Mouse (Mus musculus) WW6 (cell line): Measurements from ENCODE around the gene Mtrex.

ENCODE experiments used
- DNase-seq: peaks from one replicate; pipeline ENCODE4 v3.0.0-alpha.2; 2013; ENCODE audit warnings: low read depth, low spot score

Gene Mtrex

GRCm38 (mm10) chr13:112927287-112928001, at the start of gene Mtrex, which contains the start of gene Dhx29:
Gene Mtrex (minus strand): TSS chr13:112927398.
Gene Dhx29 (plus strand): TSS chr13:112927454.
- peak; percentile 89 for DNase-seq

DNA sequence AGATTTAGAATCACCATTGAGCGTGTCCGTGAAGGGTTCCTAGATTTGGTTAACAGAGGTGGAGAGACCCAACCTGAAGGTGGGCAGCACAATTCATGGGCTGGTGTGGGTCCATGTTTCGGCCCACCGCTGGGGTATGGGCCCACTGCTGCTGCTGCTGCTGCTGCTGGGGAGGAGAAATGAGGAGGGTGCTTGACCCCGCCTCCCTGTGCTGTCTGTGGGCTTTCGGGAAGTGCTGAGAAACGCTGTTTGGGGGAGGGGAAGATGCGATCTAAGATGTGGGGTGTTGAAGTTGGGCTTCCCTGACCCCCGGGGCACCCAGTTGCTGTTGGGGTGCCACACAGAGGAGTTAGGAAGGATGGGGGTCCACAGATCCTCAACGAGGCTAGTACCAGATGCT, 49.5 kb upstream of the Mtrex start:
- DNase-seq: no peak

- DNase-seq: no peak
These were observed 40.1 kb upstream of the Mtrex start for GRCm38 (mm10) chr13:112967267-112967666.

- no peak for DNase-seq
These were observed 37.2 kb upstream of the Mtrex start for GRCm38 (mm10) chr13:112964421-112964820.

GRCm38 (mm10) chr13:112963081-112963480, 35.9 kb upstream of the Mtrex start:
- no peak for DNase-seq

- no peak for DNase-seq
These were observed 26.9 kb upstream of the Mtrex start for GRCm38 (mm10) chr13:112954067-112954466.

DNA sequence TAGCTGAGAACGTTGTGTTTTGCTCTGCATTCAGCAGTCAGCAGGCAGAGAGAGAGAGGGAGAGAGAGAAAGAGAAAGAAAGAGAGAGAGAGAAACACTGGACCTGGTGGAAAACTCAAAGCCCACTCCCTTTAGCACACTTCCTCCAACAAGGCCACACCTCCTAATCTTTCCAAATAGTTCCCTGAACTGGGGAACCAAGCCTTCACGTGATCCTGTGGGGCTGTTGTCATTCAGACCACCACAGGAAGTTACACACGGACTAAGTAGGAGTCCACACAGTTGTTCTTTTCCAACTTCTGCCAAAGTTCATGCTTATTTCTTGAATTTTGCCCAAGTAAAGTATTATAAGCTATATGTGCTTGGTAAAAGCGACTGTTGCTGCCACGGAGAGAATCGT, 18.7 kb upstream of the Mtrex start:
- no peak for DNase-seq

- no peak for DNase-seq
These were observed 18.1 kb upstream of the Mtrex start for GRCm38 (mm10) chr13:112945312-112945711.

- DNase-seq: no peak
These were observed 14.7 kb upstream of the Mtrex start for GRCm38 (mm10) chr13:112941879-112942330.

DNA sequence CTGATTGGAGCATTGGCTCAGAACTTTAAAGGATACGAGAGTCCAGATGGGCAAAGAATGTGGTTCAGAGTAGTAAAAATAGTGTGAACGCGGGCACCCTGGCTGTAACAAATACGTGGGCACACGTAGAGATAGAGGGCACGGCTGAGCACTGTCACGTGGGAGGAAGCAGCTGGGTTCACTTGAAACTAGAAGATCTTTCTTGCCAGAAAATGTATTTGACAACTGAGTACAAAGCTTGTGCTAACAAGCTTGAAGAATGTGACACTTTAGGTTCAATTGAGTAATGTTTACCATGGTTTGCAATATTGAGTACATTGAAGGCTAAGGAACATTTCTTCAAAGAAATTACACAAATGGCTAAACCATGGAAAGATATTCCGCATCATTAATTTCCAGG, 10.9 kb upstream of the Mtrex start:
- no peak for DNase-seq

GRCm38 (mm10) chr13:112928038-112928668, 955 bp upstream of the Mtrex start:
- DNase-seq: no peak

- peak; percentile 9 for DNase-seq
These were observed 402 bp downstream of the Mtrex start for GRCm38 (mm10) chr13:112926796-112927195.

DNA sequence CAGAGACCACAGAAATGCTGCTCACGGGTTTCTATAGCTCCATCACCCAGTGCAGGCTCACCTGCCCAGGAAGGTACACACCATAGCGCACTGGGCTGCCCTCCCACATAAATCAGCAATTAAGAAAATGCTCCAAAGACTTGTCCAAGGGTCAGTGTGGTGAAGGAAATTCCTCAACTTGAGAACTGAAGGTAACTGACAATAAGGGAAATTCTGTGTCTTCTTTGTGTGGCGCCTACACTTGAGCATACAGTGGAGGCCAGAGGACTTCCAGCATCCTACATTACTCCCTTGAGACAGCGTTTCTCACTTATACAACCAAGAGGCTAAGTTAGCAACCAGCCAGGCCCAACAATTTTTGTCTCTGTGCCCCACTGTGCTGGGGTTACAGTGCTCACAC, 1.2 kb downstream of the Mtrex start:
- no peak for DNase-seq

GRCm38 (mm10) chr13:112925266-112925665, 1.9 kb downstream of the Mtrex start:
- DNase-seq: no peak

DNA sequence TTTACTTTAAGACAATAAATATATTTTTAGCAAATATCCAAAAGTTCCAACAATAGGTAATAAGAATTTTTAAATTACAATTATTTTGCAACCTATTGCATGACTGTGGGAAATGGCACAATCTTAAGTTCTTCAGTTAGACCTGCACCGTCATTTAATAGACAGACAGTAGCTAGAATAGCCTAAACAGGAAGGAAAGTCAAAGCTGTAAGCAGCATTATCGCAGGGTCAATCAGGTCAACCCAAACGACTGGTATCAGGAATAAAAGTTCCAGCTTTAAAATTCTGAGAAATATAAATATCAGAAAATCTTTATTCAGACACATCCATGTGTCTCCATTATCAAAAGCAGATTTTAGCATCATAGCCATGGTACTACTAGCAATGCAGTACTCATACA, 6.3 kb downstream of the Mtrex start:
- no peak for DNase-seq

DNA sequence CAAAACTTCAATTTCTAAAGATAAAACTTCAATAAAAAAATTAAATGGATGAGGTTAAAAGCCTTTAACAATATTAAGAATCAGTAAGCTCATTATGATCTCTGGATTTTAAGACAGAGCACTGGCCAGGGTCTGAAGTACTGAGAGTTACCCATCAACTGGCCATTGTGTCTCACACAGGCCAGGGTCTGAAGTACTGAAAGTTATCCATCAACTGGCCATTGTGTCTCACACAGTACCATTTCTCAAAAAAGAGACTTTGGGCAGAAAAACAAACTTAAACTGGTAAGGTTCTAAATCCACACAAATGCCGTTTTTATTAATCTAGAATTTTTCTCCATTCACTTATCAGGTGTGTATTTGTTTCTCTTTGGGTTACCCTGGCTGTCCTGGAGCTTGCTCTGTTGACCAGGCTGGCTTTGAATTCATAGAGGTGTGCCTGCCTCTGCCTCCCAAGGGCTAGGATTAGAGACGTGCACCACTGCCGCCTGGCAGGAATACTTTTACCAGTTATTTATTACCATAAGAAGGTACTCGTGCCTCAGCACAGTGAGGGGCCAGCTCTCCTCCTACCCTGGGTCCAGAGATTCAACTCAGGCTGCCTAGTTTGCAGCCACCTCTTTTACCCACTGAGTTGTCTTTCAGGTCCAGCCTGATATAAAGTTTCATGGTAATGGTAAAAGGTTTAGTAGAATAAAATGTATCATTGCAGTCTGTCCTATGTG, 7.9 kb downstream of the Mtrex start:
- no peak for DNase-seq

- no peak for DNase-seq
These were observed 16.8 kb downstream of the Mtrex start for GRCm38 (mm10) chr13:112910434-112910833.

DNA sequence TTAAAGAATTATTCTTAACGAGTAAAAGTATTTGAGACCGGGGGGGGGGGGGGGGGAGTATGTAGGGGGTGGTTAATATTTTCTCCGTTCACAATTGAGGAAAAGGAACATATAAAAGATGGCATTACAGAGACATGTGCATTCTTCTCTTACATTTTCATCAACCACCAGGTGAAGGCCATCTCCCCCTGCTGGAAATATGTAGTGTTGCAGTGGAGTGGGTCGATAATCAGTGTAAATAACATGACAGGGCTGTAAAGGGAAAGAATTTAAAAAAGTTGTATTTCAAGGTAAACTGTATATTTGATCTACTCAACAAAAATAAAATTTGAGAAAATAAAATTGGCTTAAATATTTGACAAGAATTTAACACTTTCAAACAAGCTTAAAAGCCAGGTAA, 17.5 kb downstream of the Mtrex start:
- DNase-seq: no peak

DNA sequence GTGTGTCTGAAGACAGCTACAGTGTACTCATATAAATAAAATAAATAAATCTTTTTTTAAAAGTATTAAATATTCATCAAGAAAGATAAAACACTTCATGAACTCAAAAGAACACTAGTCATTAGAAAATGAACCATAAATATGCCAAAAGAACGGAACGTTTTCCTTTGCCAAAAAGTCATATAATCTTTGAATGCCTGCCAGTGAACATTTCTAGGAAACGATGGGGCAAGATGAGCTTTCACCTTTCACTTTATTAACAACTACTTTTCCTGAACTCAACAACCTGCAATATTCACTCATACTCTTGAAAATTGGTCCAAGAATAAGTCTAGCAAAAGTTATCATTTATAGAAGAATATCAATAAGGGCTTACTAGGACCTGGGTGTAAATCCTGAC, 25.0 kb downstream of the Mtrex start:
- DNase-seq: no peak

DNA sequence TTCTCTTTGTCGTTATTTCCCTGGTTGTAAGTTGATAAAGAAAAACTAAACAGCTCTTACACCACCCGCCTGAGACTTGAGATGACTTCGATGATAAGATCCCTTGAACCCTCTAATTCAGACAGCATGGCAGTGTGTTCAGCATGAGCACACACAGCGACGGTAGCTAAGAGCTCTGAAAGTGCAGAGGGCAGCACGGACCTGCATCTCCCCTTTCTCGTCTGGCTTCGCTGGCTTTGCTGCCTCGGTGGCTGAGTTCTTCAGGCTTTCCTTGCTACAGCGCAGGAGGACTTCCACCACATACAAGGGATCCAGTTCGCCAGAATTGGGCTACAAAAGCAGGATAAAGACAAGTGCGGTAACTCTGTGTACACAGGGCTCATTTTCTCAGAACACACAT, 40.0 kb downstream of the Mtrex start:
- DNase-seq: no peak

GRCm38 (mm10) chr13:112871500-112872266, 55.5 kb downstream of the Mtrex start:
- DNase-seq: no peak
